Comparison of ENCODE assay signal across 26 mouse cellular contexts in genomic region chr13:49560886-49561285, GRCm38 (mm10). TPM values are rescaled to one million over a fixed set of nuclear protein-coding genes. Genes with fewer than 3 reads are reported as not detected.
DNase-seq lines count a peak whose midpoint lies in the region; ATAC-seq and TF ChIP-seq lines count a peak whose summit lies in the region.
"Had no signal": no experiment of that assay in that cellular context is flagged by ENCODE, and none has a peak within 500 bp of the region (broad histone marks: within the 10 kb centered on the region; RNA-seq: fewer than 3 reads in every experiment).

No protein-coding gene starts in this region.

- TF ChIP-seq EP300 in MEL (IDR thresholded peaks at IDR 0.05; ENCODE audit: low read depth in 1 of 2, low read length in 2 of 2): peak; percentile 68 to 76

- peak; percentile 83 for ATAC-seq in liver, embryonic 13.5 days (ENCODE audit: low read depth)
- peak; percentile 72 for ATAC-seq in megakaryocyte-erythroid progenitor cell, adult 5-6 weeks (replicated peaks; ENCODE audit: low FRiP score, low TSS enrichment, poor library complexity, severe bottlenecking)
- ATAC-seq in hindbrain, embryonic 11.5 days (ENCODE audit: low FRiP score): no peak
- ATAC-seq: forebrain, embryonic 15.5 days; intestine, postnatal 0 days had no signal

- no peaks in the 10 kb centered on the region for H3K9me3 ChIP-seq in MEL (replicated peaks; ENCODE audit: insufficient read depth, low read length)
- no peaks in the 10 kb centered on the region for H3K9me3 ChIP-seq in liver, embryonic 13.5 days (replicated peaks)
- no peaks in the 10 kb centered on the region for H3K9me3 ChIP-seq in hindbrain, embryonic 11.5 days (ENCODE audit: control insufficient read depth, low read length)
- H3K9me3 ChIP-seq: forebrain, embryonic 15.5 days; heart, embryonic 12.5 days; hindbrain, embryonic 10.5 days; limb, embryonic 15.5 days; midbrain, embryonic 12.5 days had no signal

- H3K4me3 ChIP-seq in MEL (ENCODE audit: control insufficient read depth in 1 of 2, insufficient read depth in 1 of 2, low read depth in 2 of 2, low read length in 2 of 2): no peak overlapping the region
- no peak overlapping the region for H3K4me3 ChIP-seq in liver, embryonic 13.5 days (replicated peaks)
- no peak overlapping the region for H3K4me3 ChIP-seq in hindbrain, embryonic 11.5 days (ENCODE audit: low read depth, low read length)
- H3K4me3 ChIP-seq: forebrain, embryonic 15.5 days; heart, embryonic 12.5 days; hindbrain, embryonic 10.5 days; left cerebral cortex, adult 2 months; limb, embryonic 15.5 days; midbrain, embryonic 12.5 days had no signal

- H3K27me3 ChIP-seq in MEL (ENCODE audit: control insufficient read depth in 1 of 2, insufficient read depth in 2 of 2, low read length in 2 of 2): no peaks in the 10 kb centered on the region
- no peaks in the 10 kb centered on the region for H3K27me3 ChIP-seq in liver, embryonic 13.5 days
- no peaks in the 10 kb centered on the region for H3K27me3 ChIP-seq in hindbrain, embryonic 11.5 days (ENCODE audit: control insufficient read depth, insufficient read depth, low read length)
- H3K27me3 ChIP-seq: forebrain, embryonic 15.5 days; heart, embryonic 12.5 days; limb, embryonic 15.5 days; midbrain, embryonic 12.5 days had no signal

- H3K79me2 ChIP-seq in MEL (ENCODE audit: control insufficient read depth, insufficient read depth, low read length, poor library complexity): no peaks in the 10 kb centered on the region

- no peak for TF ChIP-seq CTCF in MEL (IDR thresholded peaks at IDR 0.05 in 2 of 3, conservative IDR thresholded peaks at IDR 0.05 in 1 of 3; ENCODE audit: control insufficient read depth in 1 of 3, insufficient read depth in 1 of 3, low read depth in 2 of 3, low read length in 3 of 3, poor library complexity in 1 of 3, severe bottlenecking in 1 of 3)

- no peak for TF ChIP-seq POLR2A in MEL (IDR thresholded peaks at IDR 0.05; ENCODE audit: control insufficient read depth in 1 of 2, insufficient read depth in 1 of 2, low read depth in 1 of 2, low read length in 2 of 2, poor library complexity in 1 of 2)

- WGBS in liver, embryonic 13.5 days (ENCODE audit: insufficient replicate concordance): 8% methylated on average over 2 of the region's 2 CpGs
- 67% methylated on average over 2 of the region's 2 CpGs for WGBS in hindbrain, embryonic 11.5 days

- peaks cover 0 to 10% of the 10 kb centered on the region in 2 experiments; a peak in 2 of 4 replicates for H3K36me3 ChIP-seq in MEL (ENCODE audit: control insufficient read depth in 1 of 2, insufficient read depth in 2 of 2, low read length in 2 of 2)
- H3K36me3 ChIP-seq in liver, embryonic 13.5 days: no peaks in the 10 kb centered on the region
- H3K36me3 ChIP-seq in hindbrain, embryonic 11.5 days (ENCODE audit: control insufficient read depth, insufficient read depth, low read length): no peaks in the 10 kb centered on the region
- H3K36me3 ChIP-seq: forebrain, embryonic 15.5 days; heart, embryonic 12.5 days; hindbrain, embryonic 10.5 days; limb, embryonic 15.5 days; midbrain, embryonic 12.5 days had no signal

- peaks cover 6 to 8% of the 10 kb centered on the region in 2 experiments for H3K4me1 ChIP-seq in MEL (ENCODE audit: control insufficient read depth in 1 of 2, insufficient read depth in 2 of 2, low read length in 2 of 2)
- peaks cover 20% of the 10 kb centered on the region for H3K4me1 ChIP-seq in liver, embryonic 13.5 days (replicated peaks)
- H3K4me1 ChIP-seq in hindbrain, embryonic 11.5 days (replicated peaks; ENCODE audit: control insufficient read depth, insufficient read depth, low read length): no peaks in the 10 kb centered on the region
- H3K4me1 ChIP-seq: forebrain, embryonic 15.5 days; hindbrain, embryonic 10.5 days; limb, embryonic 15.5 days; midbrain, embryonic 12.5 days had no signal

- DNase-seq in MEL (ENCODE audit: low read depth, low spot score): peak; percentile 65
- peak; percentile 17 for DNase-seq in c-Kit-positive CD71-negative TER-119-negative erythroid progenitor cells, embryonic 14.5 days (ENCODE audit: low read depth)
- peak; percentile 18 for DNase-seq in liver, embryonic 13.5 days
- no peak for DNase-seq in Muller cell, postnatal 12 days (ENCODE audit: inconsistent ontology term)
- no peak for DNase-seq in hindbrain, embryonic 11.5 days (ENCODE audit: low spot score)
- no peak for DNase-seq in layer of hippocampus, adult 18-20 months (ENCODE audit: low spot score in 2 of 2)
- DNase-seq: adrenal gland, postnatal 14 days; cerebellum, adult 18-20 months; cerebellum, postnatal 14 days; heart, postnatal 10 days; lung, postnatal 4 days; thymus, adult 18-20 months; thymus, postnatal 4 days had no signal

- H3K9ac ChIP-seq in MEL (ENCODE audit: control insufficient read depth, low read depth, low read length, poor library complexity, severe bottlenecking): no peak overlapping the region
- no peak overlapping the region for H3K9ac ChIP-seq in liver, embryonic 13.5 days
- no peak overlapping the region for H3K9ac ChIP-seq in hindbrain, embryonic 11.5 days (ENCODE audit: low read depth, low read length)
- H3K9ac ChIP-seq: forebrain, embryonic 15.5 days; heart, embryonic 12.5 days; limb, embryonic 15.5 days; midbrain, embryonic 12.5 days had no signal

- no peak for TF ChIP-seq RAD21 in MEL (IDR thresholded peaks at IDR 0.05; ENCODE audit: low read depth, low read length)

- peak overlapping the region; percentile 37; the same call in 1 of the 2 replicates for H3K27ac ChIP-seq in MEL (ENCODE audit: control insufficient read depth, low read depth, low read length)
- no peak overlapping the region for H3K27ac ChIP-seq in liver, embryonic 13.5 days
- no peak overlapping the region for H3K27ac ChIP-seq in hindbrain, embryonic 11.5 days (ENCODE audit: low read depth, low read length)
- H3K27ac ChIP-seq: forebrain, embryonic 15.5 days; hindbrain, embryonic 10.5 days; left cerebral cortex, adult 2 months; limb, embryonic 15.5 days; midbrain, embryonic 12.5 days had no signal

- H3K4me2 ChIP-seq in liver, embryonic 13.5 days: no peak overlapping the region
- H3K4me2 ChIP-seq in hindbrain, embryonic 11.5 days (replicated peaks; ENCODE audit: low read depth, low read length): no peak overlapping the region
- H3K4me2 ChIP-seq: forebrain, embryonic 15.5 days; heart, embryonic 12.5 days; limb, embryonic 15.5 days; midbrain, embryonic 12.5 days had no signal

TF ChIP-seq in MEL, 35 proteins besides CTCF, POLR2A, EP300 and RAD21:
- TF ChIP-seq GATA1 (IDR thresholded peaks at IDR 0.05; ENCODE audit: low read depth, low read length): peak; percentile 68
- TF ChIP-seq TCF12 (IDR thresholded peaks at IDR 0.05; ENCODE audit: low read depth, low read length): peak; percentile 70; the same call in 1 of the 2 replicates
- TF ChIP-seq RCOR1 (IDR thresholded peaks at IDR 0.05; ENCODE audit: low read depth, low read length): peak; percentile 50; the same call in 1 of the 2 replicates
- TF ChIP-seq MAZ (IDR thresholded peaks at IDR 0.05; ENCODE audit: low read depth, low read length): no peak
- peak; percentile 82 for TF ChIP-seq ETS1 (IDR thresholded peaks at IDR 0.05; ENCODE audit: low read depth, low read length)
- peak; percentile 69 for TF ChIP-seq TAL1 (IDR thresholded peaks at IDR 0.05; ENCODE audit: low read length)

RNA-seq across cellular contexts. Expression of gene Aspn, which starts 16.6 kb away (rescaled TPM):
- total RNA-seq in MEL (2012; rRNA removed): not detected in 2 replicates
- under 1 TPM in 1 of 2 experiments, not detected in 1; 0.04 TPM for polyA plus RNA-seq in MEL (2012; ENCODE audit: insufficient read depth in 1 of 2, insufficient read length in 2 of 2, low read depth in 1 of 2, low replicate concordance in 2 of 2, missing spikeins in 1 of 2)
- 0.48 and 0.89 TPM in 2 replicates for polyA plus RNA-seq in liver, embryonic 13.5 days (2015; fragmentation: Nextera tagmentation; extraction: Ambion mirVana)
- not detected in 2 replicates for total RNA-seq in megakaryocyte-erythroid progenitor cell, adult 5-6 weeks (2014; fragmentation: Nextera tagmentation)
- total RNA-seq in megakaryocyte-erythroid progenitor cell, adult 5-6 weeks (2017): not detected in 2 replicates
- polyA plus RNA-seq in hindbrain, embryonic 11.5 days (2014; fragmentation: Nextera tagmentation; extraction: Ambion mirVana): 0.10 and 0.26 TPM in 2 replicates
- under 1 TPM; 0.62 to 0.91 TPM for total RNA-seq in layer of hippocampus, adult 18-20 months (2021)
- total RNA-seq: granulocyte monocyte progenitor cell, adult 5-6 weeks; monocyte, adult 5-6 weeks; neutrophil, adult 5-6 weeks had no signal

RNA-seq across cellular contexts. Expression of gene Omd, which starts 21.4 kb away (rescaled TPM):
- total RNA-seq in MEL (2012; rRNA removed): 0.04 and 0.13 TPM in 2 replicates
- 1 to 10 TPM in 1 of 2 experiments, not detected in 1; 4.1 TPM for polyA plus RNA-seq in MEL (2012; ENCODE audit: insufficient read depth in 1 of 2, insufficient read length in 2 of 2, low read depth in 1 of 2, low replicate concordance in 2 of 2, missing spikeins in 1 of 2)
- polyA plus RNA-seq in liver, embryonic 13.5 days (2015; fragmentation: Nextera tagmentation; extraction: Ambion mirVana): 0.48 and 0.53 TPM in 2 replicates
- total RNA-seq in megakaryocyte-erythroid progenitor cell, adult 5-6 weeks (2014; fragmentation: Nextera tagmentation): not detected in 2 replicates
- 0.47 TPM in 1 of 2 replicates, not detected in the other for total RNA-seq in megakaryocyte-erythroid progenitor cell, adult 5-6 weeks (2017)
- polyA plus RNA-seq in hindbrain, embryonic 11.5 days (2014; fragmentation: Nextera tagmentation; extraction: Ambion mirVana): 0.54 and 1.1 TPM in 2 replicates
- total RNA-seq in layer of hippocampus, adult 18-20 months (2021): under 1 TPM; 0.28 to 0.42 TPM
- total RNA-seq: granulocyte monocyte progenitor cell, adult 5-6 weeks; monocyte, adult 5-6 weeks; neutrophil, adult 5-6 weeks had no signal
- polyA plus RNA-seq: large intestine, adult 2 months; small intestine, adult 2 months had no signal

RNA-seq across cellular contexts. Expression of gene Ogn, which starts 47.0 kb away (rescaled TPM):
- total RNA-seq in MEL (2012; rRNA removed): 0.04 TPM in 1 of 2 replicates, not detected in the other
- polyA plus RNA-seq in MEL (2012; ENCODE audit: insufficient read depth in 1 of 2, insufficient read length in 2 of 2, low read depth in 1 of 2, low replicate concordance in 2 of 2, missing spikeins in 1 of 2): under 1 TPM in 1 of 2 experiments, not detected in 1; 0.06 TPM
- 2.8 and 3.5 TPM in 2 replicates for polyA plus RNA-seq in liver, embryonic 13.5 days (2015; fragmentation: Nextera tagmentation; extraction: Ambion mirVana)
- not detected in 2 replicates for total RNA-seq in megakaryocyte-erythroid progenitor cell, adult 5-6 weeks (2014; fragmentation: Nextera tagmentation)
- total RNA-seq in megakaryocyte-erythroid progenitor cell, adult 5-6 weeks (2017): not detected in 2 replicates
- 14.1 and 14.6 TPM in 2 replicates for polyA plus RNA-seq in hindbrain, embryonic 11.5 days (2014; fragmentation: Nextera tagmentation; extraction: Ambion mirVana)
- total RNA-seq in layer of hippocampus, adult 18-20 months (2021): 1 to 10 TPM; 5.9 to 6.5 TPM
- total RNA-seq: granulocyte monocyte progenitor cell, adult 5-6 weeks; monocyte, adult 5-6 weeks; neutrophil, adult 5-6 weeks had no signal

RNA-seq across cellular contexts. Expression of gene Ecm2, which starts 56.3 kb away (rescaled TPM):
- 0.04 and 0.07 TPM in 2 replicates for total RNA-seq in MEL (2012; rRNA removed)
- polyA plus RNA-seq in MEL (2012; ENCODE audit: insufficient read depth in 1 of 2, insufficient read length in 2 of 2, low read depth in 1 of 2, low replicate concordance in 2 of 2, missing spikeins in 1 of 2): under 1 TPM in 1 of 2 experiments, not detected in 1; 0.08 TPM
- polyA plus RNA-seq in liver, embryonic 13.5 days (2015; fragmentation: Nextera tagmentation; extraction: Ambion mirVana): 0.18 and 0.23 TPM in 2 replicates
- total RNA-seq in megakaryocyte-erythroid progenitor cell, adult 5-6 weeks (2014; fragmentation: Nextera tagmentation): 0.12 TPM in 1 of 2 replicates, not detected in the other
- 0.46 TPM in 1 of 2 replicates, not detected in the other for total RNA-seq in megakaryocyte-erythroid progenitor cell, adult 5-6 weeks (2017)
- 1.1 and 1.2 TPM in 2 replicates for polyA plus RNA-seq in hindbrain, embryonic 11.5 days (2014; fragmentation: Nextera tagmentation; extraction: Ambion mirVana)
- total RNA-seq in layer of hippocampus, adult 18-20 months (2021): 1 to 10 TPM; 6.5 to 8.0 TPM
- total RNA-seq: monocyte, adult 5-6 weeks; neutrophil, adult 5-6 weeks had no signal

Comparison
In these comparisons a context has a peak if more than half of its experiments do, and no peak if none do; other contexts are left out.
1. DNase-seq: peak in MEL (single experiment), c-Kit-positive CD71-negative TER-119-negative erythroid progenitor cells, embryonic 14.5 days (single experiment) and liver, embryonic 13.5 days (single experiment); none in Muller cell, postnatal 12 days (single experiment), hindbrain, embryonic 11.5 days (single experiment) and layer of hippocampus, adult 18-20 months (0 of 2).